Mouse (Mus musculus): ENCODE results near the gene Lrfn2. TPM values are rescaled to one million over a fixed set of nuclear protein-coding genes. Genes with fewer than 3 reads are reported as not detected.
A peak's percentile ranks its signal among the peaks of the same experiment; 100 is the strongest.

Gene Lrfn2
- polyA plus RNA-seq, 1 experiment from 2014 or later: 10.4 TPM

GRCm38 (mm10) chr17:49083594-49084380 lies 151.6 kb downstream of the Lrfn2 start:
- H3K9ac ChIP-seq (replicated peaks; ENCODE audit: low read depth, low read length): no peak overlapping the region
- H3K27ac ChIP-seq (ENCODE audit: low read length): no peak overlapping the region
- no peak overlapping the region for H3K4me3 ChIP-seq (replicated peaks; ENCODE audit: low read length)
- peaks cover 6% of the 10 kb centered on the region; the same call in 1 of the 2 replicates for H3K4me1 ChIP-seq (replicated peaks; ENCODE audit: control insufficient read depth, insufficient read depth, low read length)
- H3K36me3 ChIP-seq (ENCODE audit: control insufficient read depth, insufficient read depth): no peaks in the 10 kb centered on the region
- 0 out of 2 replicates have a peak, but pooled peaks have one; percentile 20 for ATAC-seq
- no peaks in the 10 kb centered on the region for H3K9me3 ChIP-seq (ENCODE audit: control insufficient read depth, low read length)
- H3K27me3 ChIP-seq (replicated peaks; ENCODE audit: control insufficient read depth, insufficient read depth, low read length): no peaks in the 10 kb centered on the region
- no peak overlapping the region for H3K4me2 ChIP-seq (ENCODE audit: low read length)
- 58% methylated on average over 9 of the region's 9 CpGs for WGBS

GRCm38 (mm10) chr17:49085111-49085510 lies 152.9 kb downstream of the Lrfn2 start:
- Histone ChIP-seq H3K9ac (replicated peaks; ENCODE audit: low read depth, low read length) (no peak overlapping the region), H3K4me2 (ENCODE audit: low read length) (no peak overlapping the region), H3K4me3 (replicated peaks; ENCODE audit: low read length) (no peak overlapping the region), H3K4me1 (replicated peaks; ENCODE audit: control insufficient read depth, insufficient read depth, low read length) (peaks cover 6% of the 10 kb centered on the region; the same call in 1 of the 2 replicates), H3K9me3 (ENCODE audit: control insufficient read depth, low read length) (no peaks in the 10 kb centered on the region; the same call in 1 of the 2 replicates), H3K27me3 (replicated peaks; ENCODE audit: control insufficient read depth, insufficient read depth, low read length) (no peaks in the 10 kb centered on the region), H3K36me3 (ENCODE audit: control insufficient read depth, insufficient read depth) (no peaks in the 10 kb centered on the region), H3K27ac (ENCODE audit: low read length) (no peak overlapping the region)
- ATAC-seq: no peak
- WGBS: 93% methylated on average over 4 of the region's 4 CpGs

- no peak overlapping the region for H3K27ac ChIP-seq (ENCODE audit: low read length)
- WGBS: 84% methylated on average over 16 of the region's 16 CpGs
- no peaks in the 10 kb centered on the region for H3K36me3 ChIP-seq (ENCODE audit: control insufficient read depth, insufficient read depth)
- no peaks in the 10 kb centered on the region for H3K9me3 ChIP-seq (ENCODE audit: control insufficient read depth, low read length)
- no peak for ATAC-seq
- no peak overlapping the region for H3K4me3 ChIP-seq (replicated peaks; ENCODE audit: low read length)
- H3K27me3 ChIP-seq (replicated peaks; ENCODE audit: control insufficient read depth, insufficient read depth, low read length): no peaks in the 10 kb centered on the region
- H3K4me2 ChIP-seq (ENCODE audit: low read length): no peak overlapping the region
- H3K9ac ChIP-seq (replicated peaks; ENCODE audit: low read depth, low read length): no peak overlapping the region
- no peaks in the 10 kb centered on the region for H3K4me1 ChIP-seq (replicated peaks; ENCODE audit: control insufficient read depth, insufficient read depth, low read length)
These were observed 164.8 kb downstream of the Lrfn2 start for GRCm38 (mm10) chr17:49096781-49097544.

DNA sequence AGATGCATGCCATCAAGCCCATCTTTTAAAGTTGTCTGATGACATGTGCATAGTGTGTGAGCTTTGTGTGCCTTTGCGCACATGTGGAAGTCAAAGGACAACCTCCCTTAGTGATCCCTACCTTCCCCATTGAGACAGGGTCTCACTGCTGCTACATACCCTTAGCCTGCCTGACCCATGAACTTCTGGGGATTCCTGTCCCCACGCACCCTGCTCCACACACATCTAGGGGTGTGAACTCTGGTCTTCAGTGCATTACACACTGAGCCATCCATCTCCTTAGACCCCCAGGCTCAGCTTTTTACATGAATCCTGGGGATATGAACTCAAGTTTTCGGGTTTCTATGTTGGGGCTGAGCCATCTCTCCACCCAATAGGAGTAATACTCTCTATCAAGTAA lies 179.2 kb downstream of the Lrfn2 start:
- H3K9me3 ChIP-seq (ENCODE audit: control insufficient read depth, low read length): no peaks in the 10 kb centered on the region
- no peak overlapping the region for H3K4me3 ChIP-seq (replicated peaks; ENCODE audit: low read length)
- H3K4me1 ChIP-seq (replicated peaks; ENCODE audit: control insufficient read depth, insufficient read depth, low read length): no peaks in the 10 kb centered on the region
- no peak for ATAC-seq
- 90% methylated on average over 3 of the region's 3 CpGs for WGBS
- no peaks in the 10 kb centered on the region for H3K36me3 ChIP-seq (ENCODE audit: control insufficient read depth, insufficient read depth)
- H3K27ac ChIP-seq (ENCODE audit: low read length): no peak overlapping the region
- H3K4me2 ChIP-seq (ENCODE audit: low read length): no peak overlapping the region
- H3K9ac ChIP-seq (replicated peaks; ENCODE audit: low read depth, low read length): no peak overlapping the region
- no peaks in the 10 kb centered on the region for H3K27me3 ChIP-seq (replicated peaks; ENCODE audit: control insufficient read depth, insufficient read depth, low read length)

DNA sequence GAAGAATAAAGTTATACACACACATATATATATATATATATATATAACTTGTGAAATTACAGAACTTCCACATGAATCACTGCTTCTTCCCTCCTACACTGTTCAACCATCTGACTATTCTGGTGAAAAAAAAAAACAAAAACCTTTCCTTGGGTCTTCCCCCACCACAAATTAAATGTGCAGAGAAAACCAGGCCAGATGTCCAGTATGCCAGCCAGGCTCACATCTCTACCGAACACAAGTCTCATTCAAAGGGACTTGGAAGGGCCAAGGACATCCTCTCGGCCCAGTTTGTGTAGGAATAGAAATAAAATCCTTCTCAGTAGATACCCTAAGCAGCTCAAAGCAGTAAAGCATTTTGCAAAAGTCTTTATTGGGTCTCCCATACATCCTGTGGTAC lies 179.7 kb downstream of the Lrfn2 start:
- ATAC-seq: no peak
- Histone ChIP-seq H3K36me3 (ENCODE audit: control insufficient read depth, insufficient read depth) (no peaks in the 10 kb centered on the region), H3K9ac (replicated peaks; ENCODE audit: low read depth, low read length) (no peak overlapping the region), H3K9me3 (ENCODE audit: control insufficient read depth, low read length) (no peaks in the 10 kb centered on the region), H3K27ac (ENCODE audit: low read length) (no peak overlapping the region), H3K27me3 (replicated peaks; ENCODE audit: control insufficient read depth, insufficient read depth, low read length) (no peaks in the 10 kb centered on the region), H3K4me3 (replicated peaks; ENCODE audit: low read length) (no peak overlapping the region), H3K4me1 (replicated peaks; ENCODE audit: control insufficient read depth, insufficient read depth, low read length) (no peaks in the 10 kb centered on the region), H3K4me2 (ENCODE audit: low read length) (no peak overlapping the region)
- WGBS: 88% methylated on average over 2 of the region's 2 CpGs

- no peaks in the 10 kb centered on the region for H3K9me3 ChIP-seq (ENCODE audit: control insufficient read depth, low read length)
- WGBS: 33% methylated on average over 3 of the region's 3 CpGs
- no peak overlapping the region for H3K4me2 ChIP-seq (ENCODE audit: low read length)
- ATAC-seq: no peak
- H3K4me3 ChIP-seq (replicated peaks; ENCODE audit: low read length): no peak overlapping the region
- H3K27me3 ChIP-seq (replicated peaks; ENCODE audit: control insufficient read depth, insufficient read depth, low read length): no peaks in the 10 kb centered on the region
- no peaks in the 10 kb centered on the region for H3K36me3 ChIP-seq (ENCODE audit: control insufficient read depth, insufficient read depth)
- no peaks in the 10 kb centered on the region for H3K4me1 ChIP-seq (replicated peaks; ENCODE audit: control insufficient read depth, insufficient read depth, low read length)
- H3K27ac ChIP-seq (ENCODE audit: low read length): no peak overlapping the region
- H3K9ac ChIP-seq (replicated peaks; ENCODE audit: low read depth, low read length): no peak overlapping the region
These were observed 181.2 kb downstream of the Lrfn2 start for GRCm38 (mm10) chr17:49113336-49113735.

DNA sequence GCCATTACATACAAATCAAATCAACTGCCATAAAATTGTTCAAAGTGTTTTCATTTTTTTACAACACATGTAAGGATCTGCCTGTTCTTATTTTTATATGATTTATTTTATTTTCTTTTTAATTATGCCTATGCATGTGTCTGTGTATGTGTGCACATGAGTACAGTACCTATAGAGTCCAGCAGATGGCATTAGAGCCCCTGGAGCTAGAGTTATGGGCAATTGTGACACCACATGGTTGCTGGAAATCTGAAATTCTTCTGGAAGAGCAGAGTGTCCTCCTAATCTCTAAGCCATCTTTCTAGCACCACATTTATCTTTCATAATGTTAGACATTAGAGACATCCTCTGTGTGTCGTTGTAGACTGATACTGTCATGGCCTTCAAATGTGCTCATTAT lies 192.0 kb downstream of the Lrfn2 start:
- Histone ChIP-seq H3K27ac (ENCODE audit: low read length) (no peak overlapping the region), H3K4me1 (replicated peaks; ENCODE audit: control insufficient read depth, insufficient read depth, low read length) (no peaks in the 10 kb centered on the region), H3K9ac (replicated peaks; ENCODE audit: low read depth, low read length) (no peak overlapping the region), H3K27me3 (replicated peaks; ENCODE audit: control insufficient read depth, insufficient read depth, low read length) (no peaks in the 10 kb centered on the region), H3K4me2 (ENCODE audit: low read length) (no peak overlapping the region), H3K36me3 (ENCODE audit: control insufficient read depth, insufficient read depth) (no peaks in the 10 kb centered on the region), H3K4me3 (replicated peaks; ENCODE audit: low read length) (no peak overlapping the region), H3K9me3 (ENCODE audit: control insufficient read depth, low read length) (no peaks in the 10 kb centered on the region)
- ATAC-seq: 0 out of 2 replicates have a peak, but pooled peaks have one; percentile 40
- WGBS: 89% methylated on average over 1 of the region's 1 CpGs

GRCm38 (mm10) chr17:49124642-49125041 lies 192.5 kb downstream of the Lrfn2 start:
- H3K36me3 ChIP-seq (ENCODE audit: control insufficient read depth, insufficient read depth): no peaks in the 10 kb centered on the region
- ATAC-seq: peak; percentile 71
- H3K9ac ChIP-seq (replicated peaks; ENCODE audit: low read depth, low read length): no peak overlapping the region
- H3K27me3 ChIP-seq (replicated peaks; ENCODE audit: control insufficient read depth, insufficient read depth, low read length): no peaks in the 10 kb centered on the region
- WGBS: 49% methylated on average over 3 of the region's 3 CpGs
- no peaks in the 10 kb centered on the region for H3K9me3 ChIP-seq (ENCODE audit: control insufficient read depth, low read length)
- H3K4me3 ChIP-seq (replicated peaks; ENCODE audit: low read length): no peak overlapping the region
- no peaks in the 10 kb centered on the region for H3K4me1 ChIP-seq (replicated peaks; ENCODE audit: control insufficient read depth, insufficient read depth, low read length)
- no peak overlapping the region for H3K4me2 ChIP-seq (ENCODE audit: low read length)
- no peak overlapping the region for H3K27ac ChIP-seq (ENCODE audit: low read length)

Data from forebrain, embryonic 16.5 days (tissue).